Mouse (Mus musculus): ENCODE data around the gene Rbm34.

GRCm38 (mm10) chr8:126951900-126952636 is 18.8 kb downstream of the Rbm34 start:
- TF ChIP-seq GABPA (IDR thresholded peaks at IDR 0.05; ENCODE audit: low read depth, low read length) (no peak), CTCF (IDR thresholded peaks at IDR 0.05 in 2 of 3, conservative IDR thresholded peaks at IDR 0.05 in 1 of 3; ENCODE audit: control insufficient read depth in 1 of 3, insufficient read depth in 1 of 3, low read depth in 2 of 3, low read length in 3 of 3, poor library complexity in 1 of 3, severe bottlenecking in 1 of 3) (no peak), EP300 (IDR thresholded peaks at IDR 0.05; ENCODE audit: low read depth in 1 of 2, low read length in 2 of 2) (no peak), KAT2A (conservative IDR thresholded peaks at IDR 0.05; ENCODE audit: low read depth, low read length) (no peak), GATA1 (IDR thresholded peaks at IDR 0.05; ENCODE audit: low read depth, low read length) (no peak), NELFE (IDR thresholded peaks at IDR 0.05; ENCODE audit: low read depth, low read length) (no peak), TAL1 (IDR thresholded peaks at IDR 0.05; ENCODE audit: low read length) (no peak), NRF1 (IDR thresholded peaks at IDR 0.05; ENCODE audit: insufficient read depth, low read depth, low read length, poor library complexity, severe bottlenecking) (no peak), POLR2A (IDR thresholded peaks at IDR 0.05; ENCODE audit: control insufficient read depth in 1 of 2, insufficient read depth in 1 of 2, low read depth in 1 of 2, low read length in 2 of 2, poor library complexity in 1 of 2) (no peak), TBP (IDR thresholded peaks at IDR 0.05; ENCODE audit: low read depth, low read length) (no peak), POLR2AphosphoS2 (IDR thresholded peaks at IDR 0.05; ENCODE audit: low read length) (no peak), MXI1 (IDR thresholded peaks at IDR 0.05; ENCODE audit: low read depth, low read length) (no peak)
